Mouse (Mus musculus) adrenal gland, postnatal 25 days (tissue): ENCODE results near the gene Dennd2c. TPM values are rescaled to one million over a fixed set of nuclear protein-coding genes. Genes with fewer than 3 reads are reported as not detected.

Experiments
- DNase-seq: peaks from one replicate; pipeline ENCODE4 v3.0.0; 2021; ENCODE audit warnings: mixed read lengths
- total RNA-seq: library from RNA; stranded (reverse); gene quantifications from 2 replicates; pipeline ENCODE4 v1.2.3, GENCODE M21; 2021

Dennd2c gene
- total RNA-seq, 1 experiment from 2014 or later = 1.5 TPM

- DNase-seq = no peak
Measured at GRCm38 (mm10) chr3:103112216-103112615, 9.8 kb downstream of the Dennd2c start.

DNA sequence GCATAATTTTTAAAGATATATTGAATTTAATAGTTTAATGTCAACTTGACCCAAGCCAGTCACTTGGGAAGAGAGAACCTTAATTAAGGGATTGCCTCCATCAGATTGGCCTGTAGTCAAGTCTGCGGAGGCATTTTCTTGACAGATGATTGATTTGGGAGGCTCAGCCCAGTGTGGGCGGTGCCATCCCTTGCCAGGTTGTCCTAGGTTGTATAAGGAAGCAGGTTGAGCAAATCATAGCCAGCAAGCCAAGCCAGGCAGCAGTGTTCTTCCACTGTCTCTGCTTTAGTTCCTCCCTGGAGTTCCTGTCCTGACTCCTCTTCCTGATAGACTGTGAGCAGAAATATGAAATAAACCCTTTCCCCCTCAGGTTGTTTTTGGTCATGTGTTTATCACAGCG is 21.2 kb downstream of the Dennd2c start:
- no peak for DNase-seq

GRCm38 (mm10) chr3:103126138-103126537 is 23.7 kb downstream of the Dennd2c start:
- no peak for DNase-seq

DNA sequence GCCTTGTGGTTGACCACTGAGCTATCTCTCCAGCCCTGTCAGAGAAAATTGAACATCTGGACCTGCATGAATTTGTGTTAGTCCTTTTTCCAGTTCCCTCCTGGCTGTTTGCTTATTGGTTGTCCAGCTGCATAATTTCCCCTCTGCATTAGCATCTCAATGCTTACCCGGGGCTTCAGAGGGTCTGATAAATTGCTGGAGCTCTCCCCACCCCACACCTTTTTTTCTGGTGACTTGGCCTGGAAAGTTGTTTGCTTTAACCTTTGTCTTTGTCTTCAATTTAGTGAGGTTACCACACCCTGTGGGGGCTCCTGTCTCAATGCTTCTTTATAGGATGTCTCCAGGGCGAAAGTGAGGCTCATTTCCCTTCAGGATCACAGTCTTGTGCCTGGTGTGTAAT is 24.8 kb downstream of the Dennd2c start:
- no peak for DNase-seq

DNA sequence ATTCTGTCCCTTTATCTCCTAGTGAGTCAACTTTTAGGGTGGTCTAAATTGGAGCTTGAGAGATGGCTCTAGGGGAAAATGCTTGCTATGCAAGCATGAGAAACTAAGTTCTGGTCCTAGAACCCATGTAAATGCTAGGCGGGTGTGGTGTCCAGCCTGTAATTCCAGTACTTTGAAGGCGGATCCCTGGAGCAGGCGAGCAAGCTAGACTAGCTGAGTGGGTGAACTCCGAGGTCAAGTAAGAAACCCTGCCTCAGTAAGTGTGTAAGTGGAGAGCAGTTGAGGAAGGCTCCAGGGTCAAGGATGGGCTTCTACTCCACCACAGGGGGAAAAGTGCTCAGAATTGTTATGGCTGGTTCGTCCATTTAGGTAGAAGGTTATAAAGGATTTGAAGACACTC is 25.3 kb downstream of the Dennd2c start:
- DNase-seq = no peak

GRCm38 (mm10) chr3:103128251-103128650 is 25.8 kb downstream of the Dennd2c start:
- DNase-seq = no peak

- no peak for DNase-seq
Measured at GRCm38 (mm10) chr3:103129367-103130159, 27.2 kb downstream of the Dennd2c start.

DNA sequence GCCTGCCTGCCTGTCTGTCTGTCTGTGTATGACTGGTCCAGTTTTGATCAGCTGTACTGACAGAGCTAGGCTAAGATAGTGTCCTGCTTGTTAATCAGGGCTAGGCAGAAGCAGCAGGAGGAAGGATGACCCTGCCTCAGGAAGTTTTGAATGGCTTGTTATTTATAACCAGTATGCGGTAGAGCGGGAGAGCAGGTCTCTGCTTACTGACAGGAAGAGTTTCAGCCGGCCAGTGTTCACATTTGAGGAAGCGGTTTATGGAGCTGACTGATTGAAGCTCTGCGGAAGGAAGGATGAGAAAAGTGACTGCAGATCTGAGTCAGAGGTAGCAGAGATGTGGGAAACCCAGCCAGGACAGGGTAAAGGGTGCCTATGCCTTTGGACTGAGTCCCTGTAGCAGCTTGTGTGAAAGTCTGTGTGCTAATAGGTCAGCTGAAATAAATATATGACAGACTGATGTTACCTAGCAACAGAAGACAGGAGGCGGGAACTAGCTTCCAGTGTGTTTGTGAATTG is 27.9 kb downstream of the Dennd2c start:
- no peak for DNase-seq

DNA sequence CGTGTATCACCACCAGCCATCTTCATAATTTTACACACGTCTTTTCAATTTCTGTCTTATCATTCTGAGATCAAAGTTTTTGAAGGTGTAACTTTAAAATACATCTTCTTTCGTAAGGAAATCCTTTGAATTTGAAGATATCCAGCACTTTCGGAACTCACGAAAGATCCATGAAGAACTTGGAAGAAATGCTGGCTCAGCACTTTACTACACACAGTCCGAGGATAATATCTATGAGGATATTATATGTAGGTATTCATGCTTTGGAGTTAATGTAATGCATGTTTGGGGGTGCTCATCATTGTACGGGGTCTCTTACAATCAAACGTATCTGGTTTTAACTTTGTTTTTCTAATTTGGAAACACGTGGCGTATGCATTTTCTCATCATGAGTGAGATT is 30.7 kb downstream of the Dennd2c start:
- DNase-seq = no peak

DNA sequence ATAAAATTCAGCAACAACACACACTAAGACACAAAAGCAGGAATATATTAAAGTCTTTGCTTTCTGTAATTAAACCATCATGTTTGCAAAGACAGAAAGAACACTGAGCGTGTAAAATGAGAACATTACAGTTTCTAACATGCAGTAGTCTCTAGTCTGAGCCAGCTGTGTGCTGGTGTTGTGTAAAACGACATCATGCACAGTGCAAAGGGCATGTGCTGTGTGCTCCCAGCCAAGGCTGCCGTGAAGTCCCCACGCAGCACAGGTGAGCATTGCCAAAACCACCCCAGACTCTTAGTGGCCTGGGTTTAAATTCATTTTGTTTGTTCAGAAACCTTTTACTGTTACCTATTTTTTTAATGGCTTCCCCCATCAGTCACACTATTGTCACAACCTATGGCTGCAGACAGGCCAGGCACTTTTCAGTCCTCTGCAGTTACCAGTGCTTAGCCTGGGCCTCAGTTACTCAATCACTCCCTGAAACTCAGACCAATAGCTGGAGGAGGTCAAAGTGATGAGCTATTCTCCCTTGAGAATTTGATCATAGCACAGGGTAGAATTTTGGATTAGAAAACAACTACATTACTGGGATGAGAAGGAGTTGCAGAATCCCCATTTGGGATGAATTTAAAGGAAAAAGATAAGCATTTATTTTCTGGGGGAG is 34.1 kb downstream of the Dennd2c start:
- no peak for DNase-seq

- DNase-seq = peak; percentile 3
Measured at GRCm38 (mm10) chr3:103139047-103139446, 36.6 kb downstream of the Dennd2c start.

DNA sequence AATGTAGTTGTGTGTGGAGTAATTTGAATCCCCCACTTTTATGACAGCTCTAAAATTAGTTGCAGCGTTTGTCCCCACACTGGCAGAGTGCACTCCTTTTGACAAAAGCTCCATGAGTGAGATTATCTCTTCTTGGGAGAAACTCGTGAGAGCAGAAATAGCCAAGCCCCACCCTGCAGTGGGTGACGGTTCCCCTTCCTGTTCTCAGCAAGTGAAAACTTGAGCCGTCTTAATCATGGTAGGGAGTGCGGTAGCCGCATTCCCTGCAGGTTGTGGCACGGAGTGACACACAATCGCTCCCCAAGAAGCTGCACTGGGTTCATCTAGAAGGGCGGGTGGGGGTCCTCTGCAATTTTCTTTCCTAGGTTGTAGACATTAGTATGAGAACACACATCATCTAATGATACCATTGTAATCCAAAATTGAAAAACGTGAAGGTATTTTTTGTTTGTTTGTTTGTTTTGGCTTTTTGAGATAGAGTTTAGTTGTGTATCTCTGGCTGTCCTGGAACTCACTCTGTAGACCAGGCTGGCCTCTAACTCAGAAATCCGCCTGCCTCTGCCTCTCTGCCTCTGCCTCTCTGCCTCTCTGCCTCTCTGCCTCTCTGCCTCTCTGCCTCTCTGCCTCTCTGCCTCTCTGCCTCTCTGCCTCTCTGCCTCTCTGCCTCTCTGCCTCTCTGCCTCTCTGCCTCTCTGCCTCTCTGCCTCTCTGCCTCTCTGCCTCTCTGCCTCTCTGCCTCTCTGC is 37.9 kb downstream of the Dennd2c start:
- DNase-seq = peak; percentile 2

GRCm38 (mm10) chr3:103141287-103141686 is 38.9 kb downstream of the Dennd2c start:
- DNase-seq = peak; percentile 46

GRCm38 (mm10) chr3:103142366-103142765 is 40.0 kb downstream of the Dennd2c start:
- no peak for DNase-seq

GRCm38 (mm10) chr3:103145336-103145735 is 42.9 kb downstream of the Dennd2c start:
- DNase-seq = no peak

DNA sequence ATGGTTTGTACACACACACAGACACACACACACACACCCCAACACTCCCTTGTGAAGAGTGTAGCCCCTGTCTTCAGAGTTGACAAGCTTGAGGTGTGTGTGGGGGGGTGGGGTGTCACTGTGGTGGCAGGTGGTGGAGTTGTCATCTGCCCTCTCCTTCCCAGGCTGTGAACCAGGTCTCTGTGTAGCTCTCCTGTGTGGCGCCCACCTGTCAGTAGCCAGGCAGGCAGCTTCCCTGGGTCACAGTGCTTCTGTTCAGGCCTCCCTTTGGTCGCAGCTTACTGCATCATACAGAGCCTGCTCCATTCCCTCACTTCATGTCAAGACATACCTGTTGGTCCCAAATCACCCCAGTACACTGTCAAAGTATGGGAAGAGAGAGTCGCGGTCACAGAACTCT is 43.4 kb downstream of the Dennd2c start:
- no peak for DNase-seq

GRCm38 (mm10) chr3:103146330-103147166 is 44.1 kb downstream of the Dennd2c start:
- no peak for DNase-seq

DNA sequence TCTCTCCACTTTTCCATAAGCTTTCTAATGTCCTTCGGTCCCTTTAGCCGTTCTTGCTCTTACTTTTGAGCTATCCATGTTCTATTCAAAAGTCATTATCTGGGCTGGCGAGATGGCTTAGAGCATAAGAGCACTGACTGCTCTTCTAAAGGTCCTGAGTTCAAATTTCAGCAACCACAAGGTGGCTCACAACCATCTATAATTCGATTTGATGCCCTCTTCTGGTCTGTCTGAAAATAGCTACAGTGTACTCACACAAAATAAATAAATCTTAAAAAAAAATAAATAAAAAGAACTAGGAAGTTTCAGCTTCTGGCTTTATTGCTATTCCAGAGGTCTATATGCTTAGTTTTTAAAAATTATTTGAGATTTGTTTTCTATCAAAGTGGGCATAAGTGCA is 45.4 kb downstream of the Dennd2c start:
- no peak for DNase-seq

GRCm38 (mm10) chr3:103148941-103149340 is 46.5 kb downstream of the Dennd2c start:
- no peak for DNase-seq

- no peak for DNase-seq
Measured at GRCm38 (mm10) chr3:103153761-103154160, 51.4 kb downstream of the Dennd2c start.

GRCm38 (mm10) chr3:103159232-103159900 is 57.0 kb downstream of the Dennd2c start:
- DNase-seq = no peak
